ENCODE assay signal across 9 mouse cellular contexts in the genomic region with DNA sequence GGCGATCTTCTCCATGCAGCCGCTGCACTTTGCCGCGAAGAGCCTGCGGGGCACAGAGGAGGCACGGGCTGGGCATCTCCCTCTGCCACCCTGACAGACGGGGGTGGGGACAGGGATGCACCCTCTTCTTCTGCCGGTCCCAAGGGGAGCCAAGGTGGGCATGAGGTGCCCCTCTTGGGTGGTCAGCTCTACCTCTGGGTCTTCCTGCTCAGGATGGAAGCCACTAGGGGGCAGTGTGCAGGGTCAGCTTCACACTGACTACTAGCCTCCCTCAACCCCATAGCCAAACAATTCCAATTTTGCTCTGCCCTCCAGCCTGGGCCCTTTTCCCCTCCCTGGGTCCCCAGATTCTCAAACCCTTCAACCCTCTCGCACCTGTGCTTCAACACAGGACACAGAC.
A peak's percentile ranks its signal among the peaks of the same experiment; 100 is the strongest.
DNase-seq lines count a peak whose midpoint lies in the region; ATAC-seq and TF ChIP-seq lines count a peak whose summit lies in the region.
"Had no signal": no experiment of that assay in that cellular context is flagged by ENCODE, and none has a peak within 500 bp of the region (broad histone marks: within the 10 kb centered on the region; RNA-seq: fewer than 3 reads in every experiment).

No protein-coding gene starts in this region.

- H3K36me3 ChIP-seq in kidney, embryonic 15.5 days, result no peaks in the 10 kb centered on the region
- H3K36me3 ChIP-seq in limb, embryonic 10.5 days, result peaks cover 50% of the 10 kb centered on the region
- no peaks in the 10 kb centered on the region for H3K36me3 ChIP-seq in forebrain, embryonic 15.5 days
- H3K36me3 ChIP-seq: embryonic facial prominence, embryonic 12.5 days had no signal

- no peak for TF ChIP-seq POLR2A in olfactory bulb, adult 2 months (IDR thresholded peaks at IDR 0.05; ENCODE audit: insufficient read depth, low read depth, low read length)

- H3K9ac ChIP-seq in kidney, embryonic 15.5 days, result no peak overlapping the region
- no peak overlapping the region for H3K9ac ChIP-seq in forebrain, embryonic 15.5 days (replicated peaks)
- H3K9ac ChIP-seq: embryonic facial prominence, embryonic 12.5 days had no signal

- WGBS in kidney, embryonic 15.5 days, result 17% methylated on average over 9 of the region's 9 CpGs
- 18% methylated on average over 9 of the region's 9 CpGs for WGBS in limb, embryonic 10.5 days
- 38% methylated on average over 9 of the region's 9 CpGs for WGBS in olfactory bulb, adult 2 months
- WGBS in forebrain, embryonic 15.5 days, result 28% methylated on average over 9 of the region's 9 CpGs

- H3K4me2 ChIP-seq in kidney, embryonic 15.5 days, result 0 out of 2 replicates have a peak overlapping the region, but pooled peaks have one; percentile 20
- H3K4me2 ChIP-seq in forebrain, embryonic 15.5 days (replicated peaks), result no peak overlapping the region
- H3K4me2 ChIP-seq: embryonic facial prominence, embryonic 12.5 days had no signal

- no peak for DNase-seq in kidney, adult 11 months
- DNase-seq in NIH3T3 (ENCODE audit: low read depth), result peak; percentile 28
- peak; percentile 78 for DNase-seq in embryo, embryonic 11 days
- DNase-seq in limb, embryonic 10.5 days (ENCODE audit: low spot score), result peak; percentile 81
- no peak for DNase-seq in spleen, postnatal 14 days (ENCODE audit: low spot score in 2 of 2)

- peaks cover 4% of the 10 kb centered on the region; the same call in 1 of the 2 replicates for H3K4me1 ChIP-seq in kidney, embryonic 15.5 days
- peaks cover 76% of the 10 kb centered on the region for H3K4me1 ChIP-seq in limb, embryonic 10.5 days
- peaks cover 15% of the 10 kb centered on the region for H3K4me1 ChIP-seq in olfactory bulb, adult 2 months (ENCODE audit: control insufficient read depth, insufficient read depth, low read length)
- peaks cover 10% of the 10 kb centered on the region for H3K4me1 ChIP-seq in forebrain, embryonic 15.5 days
- H3K4me1 ChIP-seq: embryonic facial prominence, embryonic 12.5 days had no signal

- H3K9me3 ChIP-seq in kidney, embryonic 15.5 days (replicated peaks), result no peaks in the 10 kb centered on the region
- H3K9me3 ChIP-seq in limb, embryonic 10.5 days (replicated peaks), result no peaks in the 10 kb centered on the region
- no peaks in the 10 kb centered on the region for H3K9me3 ChIP-seq in forebrain, embryonic 15.5 days
- H3K9me3 ChIP-seq: embryonic facial prominence, embryonic 12.5 days had no signal

- no peak overlapping the region for H3K27ac ChIP-seq in kidney, embryonic 15.5 days
- 0 out of 2 replicates have a peak overlapping the region, but pooled peaks have one; percentile 25 for H3K27ac ChIP-seq in limb, embryonic 10.5 days
- no peak overlapping the region for H3K27ac ChIP-seq in olfactory bulb, adult 2 months (ENCODE audit: insufficient read depth, low read depth, low read length)
- no peak overlapping the region for H3K27ac ChIP-seq in forebrain, embryonic 15.5 days (replicated peaks)
- H3K27ac ChIP-seq: embryonic facial prominence, embryonic 12.5 days had no signal

- no peak overlapping the region for H3K4me3 ChIP-seq in kidney, embryonic 15.5 days (replicated peaks)
- no peak overlapping the region for H3K4me3 ChIP-seq in limb, embryonic 10.5 days
- no peak overlapping the region for H3K4me3 ChIP-seq in olfactory bulb, adult 2 months (ENCODE audit: insufficient read depth, low read depth, low read length)
- no peak overlapping the region for H3K4me3 ChIP-seq in forebrain, embryonic 15.5 days
- H3K4me3 ChIP-seq: embryonic facial prominence, embryonic 12.5 days had no signal

- ATAC-seq in kidney, embryonic 15.5 days (replicated peaks; ENCODE audit: low FRiP score), result no peak
- ATAC-seq in forebrain, embryonic 15.5 days (replicated peaks), result no peak

- peaks cover 70% of the 10 kb centered on the region for H3K27me3 ChIP-seq in kidney, embryonic 15.5 days
- peaks cover 85% of the 10 kb centered on the region for H3K27me3 ChIP-seq in limb, embryonic 10.5 days (ENCODE audit: low read depth, poor library complexity, severe bottlenecking)
- H3K27me3 ChIP-seq in forebrain, embryonic 15.5 days, result peaks cover 66% of the 10 kb centered on the region

- peak; percentile 52; the same call in 1 of the 2 replicates for TF ChIP-seq CTCF in olfactory bulb, adult 2 months (IDR thresholded peaks at IDR 0.05; ENCODE audit: insufficient read depth, low read depth, low read length)

Comparison
In these comparisons a context has a peak if more than half of its experiments do, and no peak if none do; other contexts are left out.
1. DNase-seq: peak in NIH3T3 (single experiment), embryo, embryonic 11 days (single experiment) and limb, embryonic 10.5 days (single experiment); none in kidney, adult 11 months (single experiment) and spleen, postnatal 14 days (0 of 2).